Mouse (Mus musculus): ENCODE results near the gene Plekhg3.

The Plekhg3 gene

GRCm38 (mm10) chr12:76585028-76585427, 54.3 kb downstream of the Plekhg3 start:
- CTCF ChIA-PET, result interaction anchor here in 1 of 4 experiments (0.7 to 1.0 kb wide), 3 partner anchors 11 to 192 kb away, joined by 4 to 5 read pairs (median 4); no protein-coding TSS in a partner anchor
- POLR2A ChIA-PET, result interaction anchor here in 3 of 4 experiments (0.6 to 6.0 kb wide), 5 partner anchors 13 to 369 kb away, joined by 3 to 37 read pairs (median 4); no protein-coding TSS in a partner anchor

DNA sequence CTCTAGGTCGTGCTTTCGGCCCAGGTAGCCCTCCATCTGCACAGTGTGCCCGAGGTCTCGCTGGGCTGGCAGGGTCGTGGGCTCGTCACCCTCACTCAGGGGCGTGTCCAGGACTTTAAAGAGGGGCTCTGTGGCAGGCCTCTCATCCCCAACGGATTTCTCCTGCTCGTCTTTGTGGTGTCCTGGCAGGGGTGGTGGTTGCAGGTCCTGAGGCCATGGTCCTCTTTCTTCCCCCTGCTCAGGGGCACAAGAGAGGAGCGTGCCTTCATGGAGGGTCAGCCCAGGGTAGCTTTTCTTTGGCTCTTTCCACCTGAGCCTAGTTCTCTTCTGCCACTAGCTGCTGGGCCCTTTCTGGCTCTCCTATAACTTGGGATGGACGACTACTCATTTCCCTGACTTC, 56.7 kb downstream of the Plekhg3 start:
- POLR2A ChIA-PET, result interaction anchor here in 1 of 4 experiments (2.1 kb wide), 1 partner anchor 38 kb away, joined by 6 read pairs; no protein-coding TSS in a partner anchor
- CTCF ChIA-PET, result interaction anchor here in 1 of 4 experiments (0.8 to 1.6 kb wide), 2 partner anchors 8 to 16 kb away, joined by 3 to 4 read pairs; no protein-coding TSS in a partner anchor

- POLR2A ChIA-PET, result interaction anchor here in 1 of 4 experiments (1.7 to 2.4 kb wide), 3 partner anchors 9 to 40 kb away, joined by 4 to 9 read pairs (median 6); no protein-coding TSS in a partner anchor
- CTCF ChIA-PET, result interaction anchor here in 3 of 4 experiments (0.5 to 1.3 kb wide), 5 partner anchors 9 to 56 kb away, joined by 3 to 4 read pairs (median 3); no protein-coding TSS in a partner anchor
Observed at GRCm38 (mm10) chr12:76589531-76589930, 58.8 kb downstream of the Plekhg3 start.

GRCm38 (mm10) chr12:76591037-76591436, 60.3 kb downstream of the Plekhg3 start:
- CTCF ChIA-PET, result interaction anchor here in 3 of 4 experiments (0.8 to 2.8 kb wide), 6 partner anchors 13 to 162 kb away, joined by 3 to 9 read pairs (median 4); no protein-coding TSS in a partner anchor
- POLR2A ChIA-PET, result interaction anchor here in 1 of 4 experiments (0.8 to 2.4 kb wide), 4 partner anchors 11 to 277 kb away, joined by 3 to 9 read pairs (median 4); no protein-coding TSS in a partner anchor

DNA sequence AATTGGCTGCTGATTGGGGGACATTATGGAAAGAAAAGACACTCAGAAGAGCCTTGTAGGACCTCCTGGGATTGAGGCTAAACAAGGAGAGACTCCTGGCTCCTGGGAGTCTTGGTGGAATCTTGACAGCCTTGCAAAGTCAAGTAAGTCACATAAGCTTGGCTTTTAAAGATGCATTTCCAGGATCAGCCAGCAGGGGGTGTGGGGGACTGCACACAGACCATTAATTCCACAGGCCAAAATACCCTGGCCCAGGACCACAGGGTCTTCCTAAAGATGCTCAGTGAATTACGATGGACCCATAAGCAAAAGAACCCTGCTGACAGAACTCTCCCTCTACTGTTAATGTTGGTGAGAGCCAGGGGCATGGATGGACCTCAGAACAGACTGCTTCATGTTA, 61.5 kb downstream of the Plekhg3 start:
- ChIA-PET CTCF (interaction anchor here (0.5 to 2.8 kb wide), 53 partner anchors 9 to 389 kb away, joined by 3 to 14 read pairs (median 3); partner anchors contain the start of gene Hspa2 (in 1 of the 4)), POLR2A (interaction anchor here in 2 of 4 experiments (0.6 to 1.1 kb wide), 3 partner anchors 11 to 229 kb away, joined by 3 to 4 read pairs (median 3); no protein-coding TSS in a partner anchor)

DNA sequence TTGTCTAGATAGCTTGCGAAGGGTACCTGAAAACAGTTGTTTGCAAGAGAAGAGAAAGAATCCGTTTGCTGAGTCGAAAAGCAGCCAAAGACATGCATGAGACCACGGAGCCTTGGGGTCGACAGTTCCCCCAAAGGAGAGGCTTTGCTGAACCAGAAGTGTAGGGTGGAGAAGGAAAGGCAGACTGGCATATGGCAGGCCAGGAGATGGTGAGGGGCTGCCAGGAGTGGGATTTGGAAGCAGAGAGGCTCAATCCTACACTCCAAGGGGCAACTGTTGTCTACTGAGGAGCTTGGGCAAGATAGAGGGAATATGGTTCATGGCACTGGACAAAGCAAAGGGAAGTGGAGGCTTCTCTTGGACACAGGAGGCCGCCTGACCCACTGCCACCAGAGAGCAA, 62.6 kb downstream of the Plekhg3 start:
- ChIA-PET CTCF (interaction anchor here in 2 of 4 experiments (1.1 to 1.8 kb wide), 11 partner anchors 10 to 388 kb away, joined by 3 to 10 read pairs (median 3); no protein-coding TSS in a partner anchor), POLR2A (interaction anchor here in 3 of 4 experiments (0.6 to 1.8 kb wide), 7 partner anchors 10 to 222 kb away, joined by 3 to 12 read pairs (median 5); partner anchors contain the start of gene Hspa2 (in 1 of the 3))

GRCm38 (mm10) chr12:76593839-76594322, 63.2 kb downstream of the Plekhg3 start:
- CTCF ChIA-PET, result interaction anchor here in 3 of 4 experiments (0.6 to 1.8 kb wide), 12 partner anchors 10 to 610 kb away, joined by 3 to 10 read pairs (median 3); no protein-coding TSS in a partner anchor
- POLR2A ChIA-PET, result interaction anchor here in 2 of 4 experiments (0.5 to 1.8 kb wide), 7 partner anchors 11 to 190 kb away, joined by 3 to 7 read pairs (median 5); partner anchors contain the start of gene Hspa2 (in 1 of the 2)

GRCm38 (mm10) chr12:76594556-76594955, 63.9 kb downstream of the Plekhg3 start:
- POLR2A ChIA-PET, result interaction anchor here in 2 of 4 experiments (1.1 to 1.8 kb wide), 4 partner anchors 24 to 191 kb away, joined by 3 to 7 read pairs (median 4); partner anchors contain the start of gene Hspa2 (in 1 of the 2)
- CTCF ChIA-PET, result interaction anchor here in 3 of 4 experiments (0.8 to 1.5 kb wide), 8 partner anchors 8 to 611 kb away, joined by 3 to 10 read pairs (median 4); no protein-coding TSS in a partner anchor

DNA sequence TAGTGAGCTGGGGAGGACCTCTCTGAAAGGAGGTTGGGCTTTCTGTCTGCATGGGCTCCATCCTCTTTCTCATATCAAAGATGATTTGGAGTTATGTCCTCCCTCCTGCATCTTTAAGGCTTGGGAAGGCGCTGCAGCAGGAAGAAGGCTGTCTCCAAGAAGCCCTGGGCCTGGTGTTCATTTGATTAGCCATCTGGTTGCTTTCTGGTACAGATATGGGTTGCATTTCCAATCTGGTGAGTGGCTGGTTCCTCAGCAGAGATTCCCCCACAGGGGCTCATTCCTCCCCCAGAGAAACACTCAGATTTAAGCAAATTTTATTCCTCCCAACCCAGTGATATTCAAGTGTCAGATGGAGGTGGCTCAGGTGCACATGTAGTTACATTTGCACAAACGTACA, 65.1 kb downstream of the Plekhg3 start:
- ChIA-PET CTCF (interaction anchor here (0.6 to 2.2 kb wide), 47 partner anchors 8 to 979 kb away, joined by 3 to 24 read pairs (median 4); partner anchors contain the start of gene Sptb (in 1 of the 4)), POLR2A (interaction anchor here (0.6 to 1.7 kb wide), 11 partner anchors 10 to 366 kb away, joined by 3 to 6 read pairs (median 4); partner anchors contain the start of gene Max (in 1 of the 4))

DNA sequence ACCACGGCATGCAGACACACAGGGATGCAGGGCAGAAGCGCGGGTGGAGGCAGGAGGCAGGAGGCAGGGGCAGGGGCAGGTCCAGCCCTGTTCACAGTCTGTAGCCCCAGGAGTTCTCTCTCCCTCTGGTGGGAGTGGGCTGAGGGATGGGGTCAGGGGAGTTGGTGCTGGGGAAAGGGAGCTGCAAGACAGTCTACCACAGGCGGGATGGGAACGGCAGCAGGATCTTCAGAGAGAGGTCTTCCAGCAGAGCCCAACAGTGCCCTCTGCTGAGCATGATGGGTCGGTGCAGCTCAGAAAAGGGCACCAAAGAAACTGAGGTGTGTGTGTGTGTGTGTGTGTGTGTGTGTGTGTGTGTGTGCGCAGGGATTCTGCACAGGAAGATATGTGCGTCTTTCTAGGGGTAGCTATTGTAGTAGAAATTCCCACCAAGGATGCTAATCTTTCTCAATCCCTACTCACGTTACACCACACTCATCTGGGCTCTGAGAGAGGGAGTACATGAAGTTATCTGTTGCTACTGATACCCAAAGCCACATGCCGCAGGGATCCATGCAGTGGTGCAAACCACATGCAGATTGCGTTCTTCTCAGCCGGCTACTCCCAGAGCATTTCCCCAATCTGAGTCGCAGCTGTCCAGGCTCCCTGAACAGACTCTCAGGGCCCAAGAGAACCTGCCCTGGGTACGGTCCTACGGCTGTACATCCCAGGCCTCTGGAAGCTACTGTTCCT, 65.8 kb downstream of the Plekhg3 start:
- ChIA-PET CTCF (interaction anchor here (0.6 to 2.2 kb wide), 48 partner anchors 8 to 980 kb away, joined by 3 to 24 read pairs (median 4); partner anchors contain the start of gene Sptb (in 1 of the 4)), POLR2A (interaction anchor here (0.6 to 1.7 kb wide), 11 partner anchors 10 to 366 kb away, joined by 3 to 6 read pairs (median 4); partner anchors contain the start of gene Max (in 1 of the 4))

DNA sequence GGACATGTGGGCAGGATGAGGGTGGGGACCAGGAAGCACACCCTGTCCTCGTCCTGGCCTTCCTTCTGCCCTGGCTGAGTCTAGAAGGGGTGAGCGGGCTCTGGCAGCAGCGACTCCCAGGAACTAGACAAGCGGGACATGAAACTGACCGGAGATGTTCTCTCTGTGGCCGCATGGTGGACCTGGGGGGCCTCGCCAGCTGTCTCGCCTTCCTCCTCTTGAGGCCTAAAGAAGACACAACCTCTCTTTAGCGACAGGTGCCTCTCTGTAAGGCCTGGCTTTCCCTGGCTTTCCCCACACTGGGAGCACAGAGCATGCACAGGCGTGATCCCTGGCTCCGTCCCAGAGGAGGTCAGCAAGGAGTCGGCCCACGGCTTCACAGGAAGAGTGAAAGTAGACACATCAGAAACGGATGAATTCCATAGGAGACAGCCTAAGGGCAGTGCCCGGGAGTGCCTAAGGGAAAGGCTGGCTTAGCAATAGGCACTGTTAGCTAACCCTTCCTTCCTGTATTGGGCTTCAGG, 66.9 kb downstream of the Plekhg3 start:
- ChIA-PET CTCF (interaction anchor here (0.6 to 1.6 kb wide), 8 partner anchors 8 to 155 kb away, joined by 3 to 5 read pairs (median 4); no protein-coding TSS in a partner anchor), POLR2A (interaction anchor here in 2 of 4 experiments (0.6 to 0.9 kb wide), 2 partner anchors 194 to 838 kb away, joined by 3 to 4 read pairs; partner anchors contain the start of gene Hspa2 (in 1 of the 2))

DNA sequence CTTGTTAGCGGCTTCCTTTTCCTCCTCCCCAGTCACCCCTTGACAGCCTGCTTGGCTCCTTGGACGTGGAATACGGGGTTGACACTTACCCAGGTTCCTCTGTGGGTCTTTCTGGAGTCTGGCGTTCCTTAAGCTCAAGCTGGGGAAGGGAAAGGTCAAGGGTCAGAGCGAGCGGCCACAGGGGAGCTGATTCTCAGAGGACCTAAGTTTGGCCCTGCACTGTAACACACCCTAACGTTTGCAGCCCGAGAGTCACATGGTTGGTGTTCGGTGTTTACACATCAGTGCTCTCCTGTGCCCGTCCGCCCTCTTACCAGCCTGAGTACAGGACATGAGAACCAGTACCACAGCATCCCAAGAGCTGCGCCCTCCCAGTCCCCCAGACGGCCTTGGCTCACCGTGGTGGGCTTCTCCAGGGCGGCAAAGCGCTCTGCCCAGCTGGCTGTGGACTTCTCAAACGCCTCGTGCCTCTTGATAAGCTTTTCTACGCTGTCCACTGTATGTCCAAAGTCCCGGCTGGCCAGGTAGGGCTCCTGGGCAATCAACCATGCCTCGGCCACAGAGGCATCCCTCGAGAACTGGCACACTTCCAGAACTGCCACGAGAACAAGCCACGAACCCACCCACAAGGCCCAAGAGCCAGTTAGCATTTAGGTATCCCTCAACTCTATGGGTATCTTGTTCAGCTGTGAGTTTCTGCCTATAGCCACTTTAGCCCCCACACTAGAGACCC, 67.7 kb downstream of the Plekhg3 start:
- ChIA-PET CTCF (interaction anchor here (0.6 to 1.6 kb wide), 10 partner anchors 8 to 206 kb away, joined by 3 to 5 read pairs (median 4); no protein-coding TSS in a partner anchor), POLR2A (interaction anchor here in 3 of 4 experiments (0.6 to 0.9 kb wide), 4 partner anchors 15 to 839 kb away, joined by 3 to 4 read pairs (median 3); partner anchors contain the start of gene Hspa2 (in 1 of the 3))

- CTCF ChIA-PET, result interaction anchor here in 2 of 4 experiments (0.6 to 1.8 kb wide), 6 partner anchors 11 to 160 kb away, joined by 3 to 6 read pairs (median 4); no protein-coding TSS in a partner anchor
- POLR2A ChIA-PET, result interaction anchor here in 1 of 4 experiments (1.1 to 1.2 kb wide), 2 partner anchors 24 to 146 kb away, joined by 3 read pairs; no protein-coding TSS in a partner anchor
Observed at GRCm38 (mm10) chr12:76603779-76604178, 73.1 kb downstream of the Plekhg3 start.

DNA sequence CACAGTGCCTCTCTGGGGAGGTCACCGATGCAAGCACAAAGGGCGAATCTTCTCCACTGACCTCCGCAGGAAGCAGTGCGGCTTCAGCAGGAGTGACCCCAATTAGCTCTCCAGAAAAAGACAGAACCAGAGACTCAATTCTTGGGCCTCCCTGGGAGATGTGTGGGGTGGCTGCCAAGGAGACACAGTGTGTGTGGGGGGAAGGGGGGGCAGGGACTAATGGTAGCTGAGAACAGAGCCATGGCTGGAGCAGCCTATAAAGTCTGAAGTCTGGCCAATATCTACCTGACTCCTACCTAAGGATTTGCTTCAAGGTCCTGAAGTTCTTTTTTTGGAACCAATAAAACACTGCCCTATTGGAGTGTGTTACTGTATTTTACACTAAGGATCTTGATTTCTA, 73.9 kb downstream of the Plekhg3 start:
- CTCF ChIA-PET, result interaction anchor here in 2 of 4 experiments (1.1 to 1.8 kb wide), 4 partner anchors 13 to 109 kb away, joined by 3 to 6 read pairs (median 4); no protein-coding TSS in a partner anchor

DNA sequence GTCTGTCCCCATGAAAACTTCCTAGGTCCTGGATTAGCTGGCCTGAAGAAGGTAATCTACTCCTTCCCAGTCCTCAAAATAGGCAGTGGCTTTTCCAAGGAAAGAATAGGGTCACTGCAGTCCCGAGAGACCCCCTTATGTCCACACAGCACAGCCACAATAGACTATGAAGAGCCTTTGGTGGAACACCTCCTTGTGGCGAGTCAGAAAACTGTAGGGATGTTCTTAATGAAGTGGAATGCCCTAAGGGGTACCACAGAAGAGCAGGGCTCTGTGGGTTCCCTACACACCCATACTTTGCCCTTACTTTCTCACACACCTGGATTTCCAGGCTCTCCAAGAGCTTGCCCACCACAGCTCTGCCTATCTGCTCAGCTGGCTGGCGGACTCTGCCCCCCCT, 75.1 kb downstream of the Plekhg3 start:
- ChIA-PET CTCF (interaction anchor here (0.5 to 2.0 kb wide), 18 partner anchors 8 to 231 kb away, joined by 3 to 8 read pairs (median 4); no protein-coding TSS in a partner anchor), POLR2A (interaction anchor here in 1 of 4 experiments (0.9 to 1.6 kb wide), 5 partner anchors 10 to 79 kb away, joined by 3 to 6 read pairs (median 3); no protein-coding TSS in a partner anchor)

More for the DNA sequence above, 73.9 kb downstream of the Plekhg3 start:
- POLR2A ChIA-PET, result no interaction called here

- ChIA-PET POLR2A (interaction anchor here in 3 of 4 experiments (0.6 to 1.5 kb wide), 5 partner anchors 8 to 271 kb away, joined by 3 to 5 read pairs (median 3); partner anchors contain the start of gene Ppp1r36 (in 1 of the 3)), CTCF (interaction anchor here in 2 of 4 experiments (0.6 to 1.9 kb wide), 9 partner anchors 10 to 196 kb away, joined by 3 to 4 read pairs (median 4); no protein-coding TSS in a partner anchor)
Observed at GRCm38 (mm10) chr12:76608241-76608640, 77.5 kb downstream of the Plekhg3 start.
